Mouse (Mus musculus): ENCODE measurements at regions not wholly inside any gene's neighbourhood (a gene's known extent, or its start where the extent isn't known, plus 50 kb on each side); places are given as distances from the start of the nearest gene placed in this dataset.
A peak's percentile ranks its signal among the peaks of the same experiment; 100 is the strongest.

DNA sequence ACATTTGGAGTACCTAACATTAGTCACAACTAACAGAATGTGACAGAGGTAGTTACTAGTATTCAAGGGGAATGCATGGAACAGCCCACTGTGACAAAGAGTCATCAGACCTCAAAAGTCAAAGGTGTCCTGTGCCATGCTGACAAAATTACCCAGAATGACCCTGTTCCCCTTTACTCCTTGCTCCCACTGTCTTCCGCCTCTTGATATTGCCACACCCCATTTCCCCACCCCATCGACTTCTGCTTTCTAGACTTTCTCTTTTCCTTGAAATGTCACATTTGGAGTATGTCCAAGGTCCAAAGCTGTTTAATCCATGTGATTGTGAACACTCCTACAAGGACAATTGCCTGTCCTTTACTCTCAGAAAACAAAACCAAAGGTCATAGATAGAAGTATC, 115.2 kb downstream of the Dhx15 start:
- Histone ChIP-seq H3K36me3 (ENCODE audit: control insufficient read depth, insufficient read depth, low read length) (no peaks in the 10 kb centered on the region), H3K27me3 (ENCODE audit: control insufficient read depth, insufficient read depth, low read length) (no peaks in the 10 kb centered on the region), H3K4me3 (replicated peaks; ENCODE audit: low read length) (no peak overlapping the region), H3K4me1 (ENCODE audit: control insufficient read depth, insufficient read depth, low read length) (no peaks in the 10 kb centered on the region), H3K9ac (ENCODE audit: low read depth, low read length, severe bottlenecking) (no peak overlapping the region), H3K4me2 (replicated peaks; ENCODE audit: low read depth, low read length, severe bottlenecking) (no peak overlapping the region), H3K27ac (replicated peaks; ENCODE audit: low read depth, low read length) (no peak overlapping the region), H3K9me3 (ENCODE audit: control insufficient read depth, low read length) (no peaks in the 10 kb centered on the region)
- ATAC-seq (ENCODE audit: low FRiP score, low read depth) (no peak), DNase-seq (ENCODE audit: low spot score) (no peak)
- TF ChIP-seq POLR2A (IDR thresholded peaks at IDR 0.05; ENCODE audit: borderline replicate concordance, extremely low read depth, insufficient read depth, insufficient read length), result no peak
- 80% methylated on average over 2 of the region's 2 CpGs for WGBS

DNA sequence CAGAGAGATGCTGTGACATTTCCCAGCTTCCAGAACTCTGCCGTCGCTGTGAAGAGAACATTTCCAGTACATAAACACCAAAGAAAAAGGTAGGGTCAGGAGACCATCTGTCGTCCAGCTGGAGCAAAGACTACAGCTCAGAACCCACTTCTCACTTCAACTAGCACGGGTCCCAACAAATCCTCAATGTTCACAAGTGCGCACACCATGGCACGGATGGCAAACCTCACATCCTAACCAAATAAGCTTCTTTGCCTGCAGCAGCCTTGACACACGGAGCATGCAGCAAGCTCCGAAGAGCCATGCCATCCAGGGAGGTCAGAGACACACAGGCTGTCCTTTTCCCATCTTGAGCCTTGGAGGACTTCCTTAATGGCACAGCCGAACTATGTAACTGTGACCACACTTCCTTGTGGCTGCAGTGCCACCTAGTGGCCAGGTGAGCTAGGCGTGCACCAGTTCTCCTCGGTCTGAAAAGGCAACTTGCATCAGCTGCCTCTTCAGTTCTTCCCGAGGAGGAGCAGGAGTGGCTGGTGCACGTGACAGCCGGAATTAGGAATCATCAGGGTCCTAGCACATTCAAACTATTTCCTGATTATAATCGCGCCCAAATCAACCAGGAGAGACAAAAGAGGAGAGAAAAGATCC, 125.4 kb downstream of the Dhx15 start:
- Histone ChIP-seq H3K9ac (ENCODE audit: low read depth, low read length, severe bottlenecking) (no peak overlapping the region), H3K4me3 (replicated peaks; ENCODE audit: low read length) (no peak overlapping the region), H3K27ac (replicated peaks; ENCODE audit: low read depth, low read length) (no peak overlapping the region), H3K36me3 (ENCODE audit: control insufficient read depth, insufficient read depth, low read length) (no peaks in the 10 kb centered on the region), H3K4me1 (ENCODE audit: control insufficient read depth, insufficient read depth, low read length) (no peaks in the 10 kb centered on the region), H3K4me2 (replicated peaks; ENCODE audit: low read depth, low read length, severe bottlenecking) (no peak overlapping the region), H3K9me3 (ENCODE audit: control insufficient read depth, low read length) (no peaks in the 10 kb centered on the region), H3K27me3 (ENCODE audit: control insufficient read depth, insufficient read depth, low read length) (no peaks in the 10 kb centered on the region)
- ATAC-seq (ENCODE audit: low FRiP score, low read depth) (peak; percentile 72), DNase-seq (ENCODE audit: low spot score) (peak; percentile 76)
- 28% methylated on average over 16 of the region's 16 CpGs for WGBS
- peak; percentile 24; the same call in 1 of the 2 replicates for TF ChIP-seq POLR2A (IDR thresholded peaks at IDR 0.05; ENCODE audit: borderline replicate concordance, extremely low read depth, insufficient read depth, insufficient read length)

DNA sequence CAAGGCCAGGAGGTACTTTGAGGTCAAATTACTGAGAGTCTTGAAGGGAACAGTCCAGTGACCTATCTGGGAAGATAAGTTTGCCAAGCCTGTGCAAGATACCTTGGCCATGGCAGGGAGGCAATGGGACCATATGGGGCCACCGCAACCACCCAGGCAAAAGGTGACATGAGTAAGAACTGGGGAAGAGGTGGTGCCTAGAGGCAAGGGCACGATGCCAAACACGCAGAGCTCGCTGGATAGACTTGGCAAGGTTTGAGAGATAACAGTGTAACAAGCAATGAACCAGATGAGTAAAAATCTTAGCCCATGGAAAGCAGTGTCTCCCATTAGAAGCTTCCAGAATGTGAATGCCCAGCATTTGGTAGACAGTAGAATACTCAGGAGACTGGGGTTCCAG, 128.1 kb downstream of the Dhx15 start:
- H3K27ac ChIP-seq (replicated peaks; ENCODE audit: low read depth, low read length), result no peak overlapping the region
- no peak overlapping the region for H3K4me2 ChIP-seq (replicated peaks; ENCODE audit: low read depth, low read length, severe bottlenecking)
- H3K4me3 ChIP-seq (replicated peaks; ENCODE audit: low read length), result no peak overlapping the region
- H3K9ac ChIP-seq (ENCODE audit: low read depth, low read length, severe bottlenecking), result no peak overlapping the region
- no peaks in the 10 kb centered on the region for H3K27me3 ChIP-seq (ENCODE audit: control insufficient read depth, insufficient read depth, low read length)
- WGBS, result 90% methylated on average over 4 of the region's 4 CpGs
- DNase-seq (ENCODE audit: low spot score) (no peak), ATAC-seq (ENCODE audit: low FRiP score, low read depth) (no peak)
- H3K9me3 ChIP-seq (ENCODE audit: control insufficient read depth, low read length), result no peaks in the 10 kb centered on the region
- H3K36me3 ChIP-seq (ENCODE audit: control insufficient read depth, insufficient read depth, low read length), result no peaks in the 10 kb centered on the region
- no peak for TF ChIP-seq POLR2A (IDR thresholded peaks at IDR 0.05; ENCODE audit: borderline replicate concordance, extremely low read depth, insufficient read depth, insufficient read length)
- H3K4me1 ChIP-seq (ENCODE audit: control insufficient read depth, insufficient read depth, low read length), result no peaks in the 10 kb centered on the region

DNA sequence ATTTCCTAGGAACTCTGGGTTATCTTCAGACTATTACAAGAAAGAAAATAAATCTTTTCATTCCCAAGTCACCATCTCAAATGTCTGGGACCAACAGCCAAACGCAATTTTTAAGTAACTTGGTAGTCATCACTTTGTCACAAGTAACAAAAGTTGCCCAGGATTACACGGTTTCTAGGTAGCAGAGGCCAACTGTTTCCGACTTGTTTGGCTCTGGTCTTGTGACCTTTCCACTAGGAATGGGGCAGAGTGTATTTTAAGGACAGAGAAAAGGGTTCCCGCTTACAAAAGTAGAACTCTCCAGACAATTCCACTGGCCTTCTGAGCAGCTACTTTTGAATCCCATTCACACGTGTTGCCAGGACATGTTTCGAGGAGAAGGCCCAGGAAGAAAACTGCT, 129.1 kb downstream of the Dhx15 start:
- H3K4me3 ChIP-seq (replicated peaks; ENCODE audit: low read length), result no peak overlapping the region
- no peaks in the 10 kb centered on the region for H3K9me3 ChIP-seq (ENCODE audit: control insufficient read depth, low read length)
- no peak for DNase-seq (ENCODE audit: low spot score)
- no peak overlapping the region for H3K27ac ChIP-seq (replicated peaks; ENCODE audit: low read depth, low read length)
- H3K4me2 ChIP-seq (replicated peaks; ENCODE audit: low read depth, low read length, severe bottlenecking), result no peak overlapping the region
- no peak for ATAC-seq (ENCODE audit: low FRiP score, low read depth)
- WGBS, result 87% methylated on average over 6 of the region's 6 CpGs
- no peaks in the 10 kb centered on the region for H3K36me3 ChIP-seq (ENCODE audit: control insufficient read depth, insufficient read depth, low read length)
- H3K9ac ChIP-seq (ENCODE audit: low read depth, low read length, severe bottlenecking), result no peak overlapping the region
- no peak for TF ChIP-seq POLR2A (IDR thresholded peaks at IDR 0.05; ENCODE audit: borderline replicate concordance, extremely low read depth, insufficient read depth, insufficient read length)
- H3K27me3 ChIP-seq (ENCODE audit: control insufficient read depth, insufficient read depth, low read length), result no peaks in the 10 kb centered on the region
- no peaks in the 10 kb centered on the region for H3K4me1 ChIP-seq (ENCODE audit: control insufficient read depth, insufficient read depth, low read length)

DNA sequence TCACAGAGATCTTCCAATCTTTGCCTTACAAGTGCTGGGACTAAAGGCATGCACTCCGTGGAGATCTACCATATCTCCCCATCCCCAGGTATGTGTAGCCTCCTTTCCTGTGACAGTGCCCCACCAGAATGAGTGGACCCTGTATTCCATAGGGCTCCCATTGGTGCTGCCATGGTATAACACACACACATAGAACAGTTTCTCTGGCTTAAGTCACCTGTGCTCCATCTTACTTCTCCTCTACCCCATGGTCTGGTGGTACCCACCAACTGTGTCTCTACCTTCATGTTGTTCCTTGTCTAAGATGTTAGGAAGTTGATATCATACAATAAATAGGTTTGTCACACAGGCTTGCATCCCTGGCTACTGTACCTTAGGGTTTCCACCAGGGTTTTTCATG, 133.1 kb downstream of the Dhx15 start:
- no peak for TF ChIP-seq POLR2A (IDR thresholded peaks at IDR 0.05; ENCODE audit: borderline replicate concordance, extremely low read depth, insufficient read depth, insufficient read length)

More for the DNA sequence above, 133.1 kb downstream of the Dhx15 start:
- WGBS, result 81% methylated on average over 1 of the region's 1 CpGs
- H3K4me3 ChIP-seq (replicated peaks; ENCODE audit: low read length), result no peak overlapping the region
- ATAC-seq (ENCODE audit: low FRiP score, low read depth), result no peak
- no peak for DNase-seq (ENCODE audit: low spot score)
- H3K4me1 ChIP-seq (ENCODE audit: control insufficient read depth, insufficient read depth, low read length), result no peaks in the 10 kb centered on the region
- H3K27me3 ChIP-seq (ENCODE audit: control insufficient read depth, insufficient read depth, low read length), result no peaks in the 10 kb centered on the region
- H3K4me2 ChIP-seq (replicated peaks; ENCODE audit: low read depth, low read length, severe bottlenecking), result no peak overlapping the region
- no peak overlapping the region for H3K27ac ChIP-seq (replicated peaks; ENCODE audit: low read depth, low read length)
- no peak overlapping the region for H3K9ac ChIP-seq (ENCODE audit: low read depth, low read length, severe bottlenecking)
- no peaks in the 10 kb centered on the region for H3K36me3 ChIP-seq (ENCODE audit: control insufficient read depth, insufficient read depth, low read length)
- H3K9me3 ChIP-seq (ENCODE audit: control insufficient read depth, low read length), result no peaks in the 10 kb centered on the region

Data from limb, embryonic 14.5 days (tissue).